Mouse (Mus musculus): ENCODE measurements around the gene Tbl3. TPM values are rescaled to one million over a fixed set of nuclear protein-coding genes. Genes with fewer than 3 reads are reported as not detected.

Tbl3 gene
- polyA plus RNA-seq, 1 experiment from 2014 or later: 33.4 TPM

DNA sequence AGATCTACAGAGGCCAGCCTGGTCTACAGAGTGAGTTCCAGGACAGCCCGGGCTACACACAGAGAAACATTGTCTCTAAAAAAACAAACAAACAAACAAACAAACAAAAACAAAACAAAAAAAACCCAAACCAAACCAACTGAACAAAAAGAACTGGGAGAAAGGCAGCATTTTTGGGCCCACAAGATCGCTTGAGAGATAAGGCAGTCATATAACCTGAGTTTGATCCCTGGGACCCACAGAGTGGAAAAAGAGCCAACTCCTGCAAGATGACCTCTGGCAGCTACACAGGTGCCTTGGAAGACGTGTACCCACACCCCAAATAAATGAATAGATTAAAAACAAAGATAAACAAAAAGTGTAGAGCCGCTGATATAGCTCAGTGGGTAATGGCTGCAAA, 52.5 kb downstream of the Tbl3 start:
- H3K4me1 ChIP-seq (ENCODE audit: insufficient read depth, low read depth, low read length): peaks cover 17% of the 10 kb centered on the region
- ATAC-seq: no peak
- 63% methylated on average over 4 of the region's 4 CpGs for WGBS

DNA sequence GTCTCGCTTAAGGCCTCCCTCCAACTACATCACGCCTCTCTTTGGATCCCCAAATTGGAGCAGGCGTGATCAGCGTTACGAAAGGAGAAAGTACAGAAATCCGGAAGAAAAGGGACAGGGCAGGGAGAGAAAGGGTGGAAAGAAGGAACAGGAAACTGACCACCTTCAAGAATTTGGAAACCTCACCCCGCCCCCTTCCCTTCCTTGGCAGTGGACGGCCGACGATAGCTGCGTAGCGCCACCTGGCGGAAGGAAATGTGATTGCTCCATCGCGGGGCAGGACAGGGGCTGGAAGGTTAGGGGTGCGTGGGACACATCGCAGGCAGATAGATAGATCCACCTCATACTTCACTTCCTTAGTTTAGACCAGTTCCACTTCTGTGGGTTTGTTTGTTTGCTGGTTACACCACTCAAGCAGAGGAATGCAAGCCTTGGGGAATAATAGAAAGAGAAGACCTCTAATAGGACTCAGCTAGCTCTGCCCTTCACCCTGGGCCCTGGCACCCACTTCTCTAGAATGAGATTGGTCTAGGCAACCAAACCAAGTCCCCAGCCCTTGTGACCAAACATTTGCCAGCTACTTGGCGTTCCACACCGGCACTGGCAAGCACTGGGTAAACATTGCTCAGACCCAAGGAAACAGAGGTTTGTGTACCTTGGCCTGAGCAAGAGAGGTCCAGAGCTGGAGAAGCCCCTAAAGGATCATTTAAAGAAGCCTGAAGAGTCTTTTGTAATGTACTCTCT, 53.3 kb downstream of the Tbl3 start:
- H3K4me3 ChIP-seq (ENCODE audit: low read depth, low read length): no peak overlapping the region
- H3K9me3 ChIP-seq (ENCODE audit: low read length): no peaks in the 10 kb centered on the region
- peaks cover 6% of the 10 kb centered on the region; the same call in 1 of the 2 replicates for H3K27me3 ChIP-seq (replicated peaks; ENCODE audit: insufficient read depth, low read length)
- 5% methylated on average over 18 of the region's 19 CpGs for WGBS
- TF ChIP-seq EP300 (IDR thresholded peaks at IDR 0.05): 0 out of 2 replicates have a peak, but pooled peaks have one; percentile 28
- peak; percentile 98 for TF ChIP-seq CTCF (IDR thresholded peaks at IDR 0.05)
- no peak overlapping the region for H3K9ac ChIP-seq (replicated peaks; ENCODE audit: low read depth)
- H3K36me3 ChIP-seq (ENCODE audit: insufficient read depth, low read length): no peaks in the 10 kb centered on the region
- DNase-seq (ENCODE audit: low spot score): peak; percentile 95
- 0 out of 2 replicates have a peak overlapping the region, but pooled peaks have one; percentile 60 for H3K27ac ChIP-seq (ENCODE audit: low read length)
- peaks cover 17% of the 10 kb centered on the region for H3K4me1 ChIP-seq (ENCODE audit: insufficient read depth, low read depth, low read length)
- peak; percentile 75 for ATAC-seq
- peak overlapping the region; percentile 42 for H3K4me2 ChIP-seq (replicated peaks; ENCODE audit: low read depth, low read length)

More for the DNA sequence above, 52.5 kb downstream of the Tbl3 start:
- Histone ChIP-seq H3K27ac (ENCODE audit: low read length) (no peak overlapping the region), H3K9me3 (ENCODE audit: low read length) (no peaks in the 10 kb centered on the region), H3K27me3 (replicated peaks; ENCODE audit: insufficient read depth, low read length) (peaks cover 6% of the 10 kb centered on the region; the same call in 1 of the 2 replicates), H3K9ac (replicated peaks; ENCODE audit: low read depth) (no peak overlapping the region), H3K4me2 (replicated peaks; ENCODE audit: low read depth, low read length) (no peak overlapping the region), H3K36me3 (ENCODE audit: insufficient read depth, low read length) (no peaks in the 10 kb centered on the region), H3K4me3 (ENCODE audit: low read depth, low read length) (no peak overlapping the region)
- no peak for TF ChIP-seq EP300 (IDR thresholded peaks at IDR 0.05)
- no peak for TF ChIP-seq CTCF (IDR thresholded peaks at IDR 0.05)
- no peak for DNase-seq (ENCODE audit: low spot score)

DNA sequence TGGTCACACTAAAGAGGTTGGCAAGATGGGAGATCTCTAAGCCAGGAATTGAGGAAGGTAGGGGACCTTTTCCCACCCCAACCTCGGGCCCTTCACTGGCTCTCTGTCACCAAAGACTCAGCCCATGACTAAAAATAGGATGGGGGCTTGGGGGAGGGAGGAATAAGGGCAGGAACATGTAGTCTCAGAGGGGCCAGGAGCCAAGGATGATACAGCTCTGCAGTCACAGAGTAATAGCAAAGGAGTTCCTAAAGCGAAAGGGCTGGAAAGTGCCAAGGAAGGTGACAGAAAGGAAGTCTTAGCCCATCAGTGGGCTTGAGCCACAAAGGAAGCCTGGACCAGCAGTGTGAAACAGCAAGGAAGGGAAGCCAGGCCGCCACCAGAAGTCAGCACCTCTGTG, 55.6 kb downstream of the Tbl3 start:
- no peaks in the 10 kb centered on the region for H3K27me3 ChIP-seq (replicated peaks; ENCODE audit: insufficient read depth, low read length)
- no peak overlapping the region for H3K4me2 ChIP-seq (replicated peaks; ENCODE audit: low read depth, low read length)
- H3K4me1 ChIP-seq (ENCODE audit: insufficient read depth, low read depth, low read length): peaks cover 17% of the 10 kb centered on the region; the same call in 1 of the 2 replicates
- peaks cover 4% of the 10 kb centered on the region; the same call in 1 of the 2 replicates for H3K36me3 ChIP-seq (ENCODE audit: insufficient read depth, low read length)
- 43% methylated on average over 3 of the region's 3 CpGs for WGBS
- no peak for TF ChIP-seq CTCF (IDR thresholded peaks at IDR 0.05)
- no peak overlapping the region for H3K9ac ChIP-seq (replicated peaks; ENCODE audit: low read depth)
- H3K9me3 ChIP-seq (ENCODE audit: low read length): no peaks in the 10 kb centered on the region
- H3K27ac ChIP-seq (ENCODE audit: low read length): no peak overlapping the region
- DNase-seq (ENCODE audit: low spot score): no peak
- H3K4me3 ChIP-seq (ENCODE audit: low read depth, low read length): no peak overlapping the region
- no peak for ATAC-seq

DNA sequence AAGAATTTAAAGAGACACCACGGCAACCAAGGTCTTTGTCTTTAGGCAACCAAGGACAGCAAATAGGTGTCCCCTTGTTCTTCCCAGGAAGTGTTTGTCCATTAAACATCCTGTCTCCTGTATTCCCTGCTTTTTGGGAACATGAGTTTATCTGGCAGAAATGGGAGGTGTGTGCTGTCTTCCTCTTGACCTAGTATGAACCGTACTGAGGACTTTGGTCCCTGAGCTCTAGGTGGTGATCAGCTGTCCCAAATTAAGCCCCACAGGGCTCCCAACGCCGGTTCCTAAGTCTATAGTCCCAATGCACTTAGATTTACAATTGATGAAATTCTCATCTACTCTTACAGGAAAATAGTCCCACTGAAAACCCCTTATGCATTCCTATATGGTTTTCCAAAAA, 56.7 kb downstream of the Tbl3 start:
- peaks cover 17% of the 10 kb centered on the region; the same call in 1 of the 2 replicates for H3K4me1 ChIP-seq (ENCODE audit: insufficient read depth, low read depth, low read length)
- H3K9me3 ChIP-seq (ENCODE audit: low read length): no peaks in the 10 kb centered on the region
- DNase-seq (ENCODE audit: low spot score) (no peak), ATAC-seq (no peak)
- peak overlapping the region; percentile 74; the same call in 1 of the 2 replicates for H3K9ac ChIP-seq (replicated peaks; ENCODE audit: low read depth)
- H3K27me3 ChIP-seq (replicated peaks; ENCODE audit: insufficient read depth, low read length): no peaks in the 10 kb centered on the region
- H3K27ac ChIP-seq (ENCODE audit: low read length): peak overlapping the region; percentile 87
- peak overlapping the region; percentile 90; the same call in 1 of the 2 replicates for H3K4me3 ChIP-seq (ENCODE audit: low read depth, low read length)
- H3K36me3 ChIP-seq (ENCODE audit: insufficient read depth, low read length): peaks cover 8% of the 10 kb centered on the region; the same call in 1 of the 2 replicates
- 66% methylated on average over 4 of the region's 4 CpGs for WGBS
- peak overlapping the region; percentile 95 for H3K4me2 ChIP-seq (replicated peaks; ENCODE audit: low read depth, low read length)
- TF ChIP-seq CTCF (IDR thresholded peaks at IDR 0.05): no peak
- TF ChIP-seq EP300 (IDR thresholded peaks at IDR 0.05): peak; percentile 42; the same call in 1 of the 2 replicates

DNA sequence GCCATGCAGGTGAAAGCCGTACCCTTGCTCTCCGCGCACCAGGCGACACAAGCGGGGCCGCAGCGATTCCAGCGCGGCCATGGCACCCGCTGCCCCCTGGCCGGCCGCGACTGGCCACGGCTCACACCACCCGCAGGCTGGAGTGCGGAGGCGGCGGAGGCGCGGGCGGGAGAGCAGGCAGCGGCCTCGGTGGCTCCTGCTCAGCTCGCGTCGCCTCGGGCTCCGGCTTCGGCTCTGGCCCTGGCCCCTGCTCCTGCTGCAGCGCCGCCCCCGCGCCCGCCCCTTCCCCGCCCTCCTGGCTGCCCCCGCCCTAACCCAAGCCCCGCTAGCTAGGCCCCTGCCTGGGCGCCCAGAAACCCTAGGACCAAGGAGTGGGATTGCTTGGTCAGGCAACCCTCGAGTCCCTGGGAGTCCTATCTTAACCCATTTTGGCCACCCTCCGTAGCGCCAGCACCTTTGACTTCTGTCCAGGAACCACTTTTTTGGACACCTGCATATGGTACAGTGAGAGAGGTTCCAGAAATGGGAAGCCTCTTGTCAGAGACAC, 57.3 kb downstream of the Tbl3 start, which contains the start of gene Slc9a3r2:
Slc9a3r2 (minus strand) TSS at position 258 of the 547 bp plus-strand sequence.
- TF ChIP-seq CTCF (IDR thresholded peaks at IDR 0.05) (no peak), EP300 (IDR thresholded peaks at IDR 0.05) (no peak)
- under 1% methylated on average over 20 of the region's 41 CpGs for WGBS
- Histone ChIP-seq H3K27ac (ENCODE audit: low read length) (peak within 1 kb of the TSS; percentile 87), H3K36me3 (ENCODE audit: insufficient read depth, low read length) (peaks cover 8% of the 10 kb centered on the region; the same call in 1 of the 2 replicates), H3K4me1 (ENCODE audit: insufficient read depth, low read depth, low read length) (peaks cover 17% of the 10 kb centered on the region; the same call in 1 of the 2 replicates), H3K4me3 (ENCODE audit: low read depth, low read length) (peak within 1 kb of the TSS; percentile 90), H3K27me3 (replicated peaks; ENCODE audit: insufficient read depth, low read length) (no peaks in the 10 kb centered on the region), H3K4me2 (replicated peaks; ENCODE audit: low read depth, low read length) (peak within 1 kb of the TSS; percentile 95), H3K9ac (replicated peaks; ENCODE audit: low read depth) (peak within 1 kb of the TSS; percentile 74), H3K9me3 (ENCODE audit: low read length) (no peaks in the 10 kb centered on the region)
- DNase-seq (ENCODE audit: low spot score): peak; percentile 73
- peak; percentile 69 for ATAC-seq

DNA sequence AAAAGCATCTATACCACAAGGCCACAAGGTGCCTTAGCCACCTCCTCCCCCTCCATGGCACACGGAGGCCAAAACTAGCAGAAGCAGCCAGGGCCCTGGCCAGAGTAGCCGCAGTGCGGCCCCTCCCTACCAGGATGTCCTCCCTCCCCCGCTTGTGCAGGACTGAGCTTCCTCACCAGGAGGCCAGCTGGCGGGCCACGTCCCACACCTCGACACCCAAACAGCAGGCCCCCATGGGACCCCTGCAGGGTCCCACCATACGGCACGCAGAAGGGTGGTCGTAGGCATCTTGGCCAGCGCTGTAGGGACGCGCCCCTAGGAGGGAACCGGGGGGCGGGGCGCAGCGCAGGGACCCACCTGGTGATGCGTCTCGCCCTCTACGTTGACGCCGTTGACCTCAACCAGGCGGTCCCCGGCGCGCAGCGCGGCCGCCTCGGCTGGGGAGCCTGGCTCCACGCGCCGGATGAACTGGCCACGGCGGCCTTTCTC, 57.8 kb downstream of the Tbl3 start:
- Histone ChIP-seq H3K4me1 (ENCODE audit: insufficient read depth, low read depth, low read length) (peaks cover 22% of the 10 kb centered on the region), H3K9me3 (ENCODE audit: low read length) (no peaks in the 10 kb centered on the region), H3K4me3 (ENCODE audit: low read depth, low read length) (peak overlapping the region; percentile 90), H3K4me2 (replicated peaks; ENCODE audit: low read depth, low read length) (peak overlapping the region; percentile 95), H3K9ac (replicated peaks; ENCODE audit: low read depth) (peak overlapping the region; percentile 74), H3K27ac (ENCODE audit: low read length) (peak overlapping the region; percentile 87), H3K27me3 (replicated peaks; ENCODE audit: insufficient read depth, low read length) (no peaks in the 10 kb centered on the region), H3K36me3 (ENCODE audit: insufficient read depth, low read length) (peaks cover 8% of the 10 kb centered on the region; the same call in 1 of the 2 replicates)
- peak; percentile 68 for DNase-seq (ENCODE audit: low spot score)
- peak; percentile 18 for ATAC-seq
- TF ChIP-seq EP300 (IDR thresholded peaks at IDR 0.05) (no peak), CTCF (IDR thresholded peaks at IDR 0.05) (peak; percentile 15)
- under 1% methylated on average over 19 of the region's 35 CpGs for WGBS

Data from lung, postnatal 0 days (tissue).